Mouse (Mus musculus) lung, embryonic 16.5 days (tissue): Measurements from ENCODE around the gene Kcnk5. TPM values are rescaled to one million over a fixed set of nuclear protein-coding genes. Genes with fewer than 3 reads are reported as not detected.
A peak's percentile ranks its signal among the peaks of the same experiment; 100 is the strongest.

Source experiments
- ATAC-seq: fragments of 200-750 bp; cut with Nextera tagmentation; 2 replicates; pipeline ENCODE4 v1.8.0; 2017; ENCODE audit warnings: low read depth, mild to moderate bottlenecking, moderate library complexity
- H3K27ac ChIP-seq: fragments of 300-500 bp; sonication (generic); 2 replicates; pipeline ENCODE4 v1.5.1; 2014; ENCODE audit warnings: mild to moderate bottlenecking, control low read depth, low read length
- H3K27me3 ChIP-seq: fragments of 300-500 bp; sonication (generic); 2 replicates; pipeline ENCODE4 v1.6.1; 2014; ENCODE audit warnings: low read depth, low read length, mixed read lengths; ENCODE audit not compliant: control insufficient read depth, insufficient read depth
- H3K36me3 ChIP-seq: fragments of 300-500 bp; sonication (generic); 2 replicates; pipeline ENCODE4 v1.6.1; 2014; ENCODE audit warnings: low read length; ENCODE audit not compliant: control insufficient read depth, insufficient read depth
- H3K4me1 ChIP-seq: fragments of 300-500 bp; sonication (generic); replicated peaks from 2 replicates; pipeline ENCODE4 v1.6.1; 2014; ENCODE audit warnings: low read length, mixed read lengths; ENCODE audit not compliant: control insufficient read depth, insufficient read depth
- H3K4me2 ChIP-seq: fragments of 300-500 bp; sonication (generic); 2 replicates; pipeline ENCODE4 v1.6.1; 2014; ENCODE audit warnings: low read depth, low read length, control low read depth
- H3K4me3 ChIP-seq: fragments of 300-500 bp; sonication (generic); 2 replicates; pipeline ENCODE4 v1.5.1; 2014; ENCODE audit warnings: mild to moderate bottlenecking, low read length, control low read depth
- H3K9ac ChIP-seq: fragments of 300-500 bp; sonication (generic); 2 replicates; pipeline ENCODE4 v1.6.1; 2014; ENCODE audit warnings: low read length, control low read depth
- H3K9me3 ChIP-seq: fragments of 300-500 bp; sonication (generic); 2 replicates; pipeline ENCODE4 v1.6.1; 2016; ENCODE audit warnings: low read length; ENCODE audit not compliant: control insufficient read depth
- WGBS: fragments of 180-500 bp; shearing (Covaris S2); extraction: QIAGEN DNeasy Blood & Tissue Kit; methylation state at CpG from one replicate; pipeline ENCODE4 v1.1.7; 2014; 5-methylcytosine and 5-hydroxymethylcytosine counted together
- polyA plus RNA-seq: library from polyadenylated mRNA; unstranded; fragments of >200 nt; fragmentation: Nextera tagmentation; extraction: Ambion mirVana; gene quantifications from 2 replicates; pipeline ENCODE4 v1.2.1, GENCODE M21; 2015

Gene Kcnk5
- polyA plus RNA-seq, 1 experiment from 2014 or later: 14.2 TPM

- peak; percentile 23; the same call in 1 of the 2 replicates for ATAC-seq
Observed at GRCm38 (mm10) chr14:20208435-20208834, 26.8 kb upstream of the Kcnk5 start.

DNA sequence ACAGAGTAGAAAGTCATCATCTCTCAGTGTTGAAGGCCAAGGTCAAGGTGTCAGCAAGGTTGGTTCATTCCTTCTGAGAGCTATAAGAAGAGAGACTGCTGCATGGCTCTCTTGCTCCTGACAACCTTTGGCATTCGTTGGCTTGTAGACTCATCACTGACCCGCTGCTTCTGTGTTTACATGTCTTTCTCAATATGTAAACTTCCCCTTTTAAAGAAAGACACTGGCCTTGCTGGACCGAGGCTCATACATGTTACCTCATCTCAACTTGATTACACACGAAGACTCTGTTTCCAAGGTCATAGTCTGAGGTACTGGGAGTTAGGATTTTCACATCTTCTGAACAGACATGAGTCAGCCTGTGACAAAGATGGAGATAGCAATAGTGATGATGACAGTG is 24.1 kb upstream of the Kcnk5 start:
- no peaks in the 10 kb centered on the region for H3K27me3 ChIP-seq
- no peak overlapping the region for H3K4me3 ChIP-seq
- H3K9me3 ChIP-seq: no peaks in the 10 kb centered on the region
- H3K36me3 ChIP-seq: no peaks in the 10 kb centered on the region
- H3K4me2 ChIP-seq: no peak overlapping the region
- no peaks in the 10 kb centered on the region for H3K4me1 ChIP-seq
- H3K9ac ChIP-seq: no peak overlapping the region
- no peak for ATAC-seq
- 52% methylated on average over 4 of the region's 4 CpGs for WGBS
- H3K27ac ChIP-seq: no peak overlapping the region

More at GRCm38 (mm10) chr14:20208435-20208834, 26.8 kb upstream of the Kcnk5 start:
- Histone ChIP-seq H3K4me3 (no peak overlapping the region), H3K9me3 (no peaks in the 10 kb centered on the region), H3K4me2 (no peak overlapping the region), H3K36me3 (no peaks in the 10 kb centered on the region), H3K27ac (no peak overlapping the region), H3K27me3 (no peaks in the 10 kb centered on the region), H3K4me1 (no peaks in the 10 kb centered on the region), H3K9ac (no peak overlapping the region)
- 3% methylated on average over 6 of the region's 6 CpGs for WGBS

GRCm38 (mm10) chr14:20203301-20203700 is 21.7 kb upstream of the Kcnk5 start:
- no peak overlapping the region for H3K27ac ChIP-seq
- no peak overlapping the region for H3K4me2 ChIP-seq
- WGBS: 60% methylated on average over 4 of the region's 4 CpGs
- H3K9ac ChIP-seq: no peak overlapping the region
- H3K4me3 ChIP-seq: no peak overlapping the region
- ATAC-seq: no peak
- H3K36me3 ChIP-seq: no peaks in the 10 kb centered on the region
- H3K27me3 ChIP-seq: no peaks in the 10 kb centered on the region
- no peaks in the 10 kb centered on the region for H3K9me3 ChIP-seq
- H3K4me1 ChIP-seq: no peaks in the 10 kb centered on the region

DNA sequence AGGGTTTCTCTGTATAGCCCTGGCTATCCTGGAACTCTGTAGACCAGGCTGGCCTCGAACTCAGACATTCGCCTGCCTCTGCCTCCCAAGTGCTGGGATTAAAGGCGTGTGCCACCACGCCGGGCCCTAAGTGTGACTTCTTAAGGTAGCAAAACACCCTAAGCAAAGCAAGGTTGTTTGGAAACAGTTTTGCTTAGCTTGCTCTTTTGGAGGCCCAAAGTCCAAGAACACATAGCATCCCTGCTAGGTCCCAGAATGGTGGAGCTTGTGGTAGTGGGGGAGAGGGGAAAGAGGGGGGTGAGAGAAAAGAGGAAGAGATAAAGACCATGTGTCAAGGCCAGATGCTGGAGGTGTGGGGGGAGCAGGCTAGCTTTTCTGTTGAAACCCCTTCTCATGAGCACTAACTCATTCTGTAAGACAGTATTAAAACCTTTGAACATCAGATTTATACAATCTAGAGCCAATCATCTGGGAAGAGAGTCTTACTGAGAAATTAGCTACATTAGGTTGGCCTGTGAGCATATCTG is 21.1 kb upstream of the Kcnk5 start:
- no peak for ATAC-seq
- Histone ChIP-seq H3K4me2 (no peak overlapping the region), H3K4me3 (no peak overlapping the region), H3K4me1 (no peaks in the 10 kb centered on the region), H3K27ac (no peak overlapping the region), H3K9me3 (no peaks in the 10 kb centered on the region), H3K9ac (no peak overlapping the region), H3K27me3 (no peaks in the 10 kb centered on the region), H3K36me3 (no peaks in the 10 kb centered on the region)
- 89% methylated on average over 5 of the region's 5 CpGs for WGBS

- 53% methylated on average over 8 of the region's 8 CpGs for WGBS
- H3K9me3 ChIP-seq: no peaks in the 10 kb centered on the region
- no peak overlapping the region for H3K27ac ChIP-seq
- no peaks in the 10 kb centered on the region for H3K27me3 ChIP-seq
- H3K9ac ChIP-seq: no peak overlapping the region
- H3K4me2 ChIP-seq: no peak overlapping the region
- no peaks in the 10 kb centered on the region for H3K4me1 ChIP-seq
- no peaks in the 10 kb centered on the region for H3K36me3 ChIP-seq
- H3K4me3 ChIP-seq: no peak overlapping the region
- no peak for ATAC-seq
Observed at GRCm38 (mm10) chr14:20201066-20201683, 19.6 kb upstream of the Kcnk5 start.

- Histone ChIP-seq H3K36me3 (no peaks in the 10 kb centered on the region), H3K9me3 (no peaks in the 10 kb centered on the region), H3K27me3 (no peaks in the 10 kb centered on the region), H3K4me2 (no peak overlapping the region), H3K4me1 (no peaks in the 10 kb centered on the region), H3K9ac (no peak overlapping the region), H3K4me3 (no peak overlapping the region), H3K27ac (no peak overlapping the region)
- WGBS: 81% methylated on average over 4 of the region's 4 CpGs
- ATAC-seq: no peak
Observed at GRCm38 (mm10) chr14:20193103-20193715, 11.6 kb upstream of the Kcnk5 start.

- no peaks in the 10 kb centered on the region for H3K9me3 ChIP-seq
- H3K4me1 ChIP-seq: no peaks in the 10 kb centered on the region
- H3K4me3 ChIP-seq: no peak overlapping the region
- no peaks in the 10 kb centered on the region for H3K27me3 ChIP-seq
- 78% methylated on average over 5 of the region's 5 CpGs for WGBS
- H3K36me3 ChIP-seq: no peaks in the 10 kb centered on the region
- no peak overlapping the region for H3K4me2 ChIP-seq
- no peak for ATAC-seq
- no peak overlapping the region for H3K9ac ChIP-seq
- no peak overlapping the region for H3K27ac ChIP-seq
Observed at GRCm38 (mm10) chr14:20191136-20191735, 9.6 kb upstream of the Kcnk5 start.

DNA sequence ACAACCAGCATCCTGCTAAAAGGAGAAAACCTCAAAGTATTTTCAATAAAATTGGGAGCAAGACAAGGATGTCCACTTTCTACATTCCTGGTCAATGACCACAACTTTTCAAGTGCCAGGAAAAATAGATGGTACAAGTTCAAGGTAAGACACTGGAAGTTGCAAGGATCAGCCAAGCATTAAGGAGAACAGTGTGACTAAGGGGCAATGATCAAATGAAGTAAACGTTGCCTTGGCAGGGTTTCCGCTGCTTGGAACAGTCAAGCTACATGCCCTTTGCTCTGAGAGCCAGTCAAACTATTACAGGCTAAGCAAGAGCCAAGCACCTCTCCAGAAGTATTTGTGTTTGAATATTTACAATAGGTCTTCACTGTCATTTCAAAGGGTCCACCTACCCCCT is 8.1 kb upstream of the Kcnk5 start:
- no peak overlapping the region for H3K27ac ChIP-seq
- WGBS: 38% methylated on average over 2 of the region's 2 CpGs

GRCm38 (mm10) chr14:20185426-20185825 is 3.8 kb upstream of the Kcnk5 start:
- ATAC-seq: no peak
- Histone ChIP-seq H3K36me3 (no peaks in the 10 kb centered on the region), H3K27me3 (no peaks in the 10 kb centered on the region), H3K4me3 (no peak overlapping the region), H3K27ac (no peak overlapping the region), H3K4me1 (0 out of 2 replicates have a peak, but pooled peaks cover 2% of the 10 kb centered on the region), H3K9ac (no peak overlapping the region), H3K9me3 (no peaks in the 10 kb centered on the region), H3K4me2 (no peak overlapping the region)
- 52% methylated on average over 9 of the region's 9 CpGs for WGBS

More for the DNA sequence above, 8.1 kb upstream of the Kcnk5 start:
- Histone ChIP-seq H3K4me1 (no peaks in the 10 kb centered on the region), H3K4me2 (no peak overlapping the region), H3K9me3 (no peaks in the 10 kb centered on the region), H3K9ac (no peak overlapping the region), H3K4me3 (no peak overlapping the region), H3K27me3 (no peaks in the 10 kb centered on the region), H3K36me3 (no peaks in the 10 kb centered on the region)
- ATAC-seq: no peak
